Mouse (Mus musculus) liver, embryonic 15.5 days (tissue): ENCODE measurements around the gene Psg22. TPM values are rescaled to one million over a fixed set of nuclear protein-coding genes. Genes with fewer than 3 reads are reported as not detected.
"Not testable (repeated sequence)": the region's sequence is repeated elsewhere in the genome, so short reads cannot be mapped to it uniquely, and the experiment has no call there.

ENCODE experiments used
- ATAC-seq: fragments of 200-750 bp; cut with Nextera tagmentation; 2 replicates; pipeline ENCODE4 v1.8.0; 2017; ENCODE audit warnings: moderate number of reproducible peaks, mild to moderate bottlenecking, moderate library complexity; ENCODE audit not compliant: insufficient read depth
- H3K27ac ChIP-seq: fragments of 300-500 bp; sonication (generic); replicated peaks from 2 replicates; pipeline ENCODE4 v1.5.1; 2015; ENCODE audit warnings: mild to moderate bottlenecking, inconsistent platforms
- H3K27me3 ChIP-seq: fragments of 300-500 bp; sonication (generic); 2 replicates; pipeline ENCODE4 v1.6.1; 2015; ENCODE audit warnings: mild to moderate bottlenecking, inconsistent platforms
- H3K36me3 ChIP-seq: fragments of 300-500 bp; sonication (generic); replicated peaks from 2 replicates; pipeline ENCODE4 v1.6.1; 2015; ENCODE audit warnings: moderate library complexity, mild to moderate bottlenecking, inconsistent platforms
- H3K4me1 ChIP-seq: fragments of 300-500 bp; sonication (generic); replicated peaks from 2 replicates; pipeline ENCODE4 v1.6.1; 2015; ENCODE audit warnings: inconsistent platforms
- H3K4me2 ChIP-seq: fragments of 300-500 bp; sonication (generic); 2 replicates; pipeline ENCODE4 v1.6.1; 2015; ENCODE audit warnings: moderate library complexity, mild to moderate bottlenecking, inconsistent platforms
- H3K4me3 ChIP-seq: fragments of 300-500 bp; sonication (generic); replicated peaks from 2 replicates; pipeline ENCODE4 v1.5.1; 2015; ENCODE audit warnings: mild to moderate bottlenecking, inconsistent platforms
- H3K9ac ChIP-seq: fragments of 300-500 bp; sonication (generic); 2 replicates; pipeline ENCODE4 v1.6.1; 2015; ENCODE audit warnings: moderate library complexity, mild to moderate bottlenecking, inconsistent platforms
- H3K9me3 ChIP-seq: fragments of 300-500 bp; sonication (generic); replicated peaks from 2 replicates; pipeline ENCODE4 v1.6.1; 2016; ENCODE audit warnings: inconsistent platforms
- WGBS: fragments of 180-500 bp; shearing (Covaris S2); methylation state at CpG from one replicate; pipeline ENCODE4 v1.1.7; 2015; ENCODE audit warnings: mixed read lengths; ENCODE audit not compliant: insufficient replicate concordance; 5-methylcytosine and 5-hydroxymethylcytosine counted together
- polyA plus RNA-seq: library from polyadenylated mRNA; unstranded; fragments of >200 nt; fragmentation: Nextera tagmentation; extraction: Ambion mirVana; gene quantifications from 2 replicates; pipeline ENCODE4 v1.2.1, GENCODE M21; 2015

Gene Psg22
- 0.07 and 0.16 TPM in 2 replicates for polyA plus RNA-seq

- Histone ChIP-seq H3K9ac (no peak within 1 kb of the TSS), H3K27me3 (no peaks in the 10 kb centered on the region), H3K4me3 (no peak within 1 kb of the TSS), H3K36me3 (no peaks in the 10 kb centered on the region), H3K9me3 (no peaks in the 10 kb centered on the region), H3K4me1 (no peaks in the 10 kb centered on the region), H3K4me2 (no peak within 1 kb of the TSS), H3K27ac (no peak within 1 kb of the TSS)
- WGBS = 17% methylated on average over 2 of the region's 2 CpGs
- no peak for ATAC-seq
Observed at GRCm38 (mm10) chr7:18717790-18718189, at the start of gene Psg22. TSS of gene Psg22 (plus strand) at chr7:18718090.

GRCm38 (mm10) chr7:18679772-18680171, 38.1 kb upstream of the Psg22 start:
- no peaks in the 10 kb centered on the region for H3K9me3 ChIP-seq
- no peaks in the 10 kb centered on the region for H3K27me3 ChIP-seq
- H3K4me2 ChIP-seq = no peak overlapping the region
- H3K4me1 ChIP-seq = no peaks in the 10 kb centered on the region
- no peak overlapping the region for H3K27ac ChIP-seq
- no peak overlapping the region for H3K9ac ChIP-seq
- 23% methylated on average over 2 of the region's 2 CpGs for WGBS
- ATAC-seq = no peak
- no peak overlapping the region for H3K4me3 ChIP-seq
- no peaks in the 10 kb centered on the region for H3K36me3 ChIP-seq

GRCm38 (mm10) chr7:18685586-18685985, 32.3 kb upstream of the Psg22 start:
- H3K4me3 ChIP-seq = no peak overlapping the region
- H3K9ac ChIP-seq = no peak overlapping the region
- no peaks in the 10 kb centered on the region for H3K4me1 ChIP-seq
- H3K9me3 ChIP-seq = no peaks in the 10 kb centered on the region
- no peaks in the 10 kb centered on the region for H3K27me3 ChIP-seq
- H3K4me2 ChIP-seq = no peak overlapping the region
- no peak for ATAC-seq
- no peaks in the 10 kb centered on the region for H3K36me3 ChIP-seq
- no peak overlapping the region for H3K27ac ChIP-seq

GRCm38 (mm10) chr7:18686085-18686484, 31.8 kb upstream of the Psg22 start, which contains the start of gene Psg20:
TSS of gene Psg20 (minus strand) at chr7:18686185.
- Histone ChIP-seq H3K36me3 (no peaks in the 10 kb centered on the region), H3K9ac (no peak within 1 kb of the TSS), H3K4me1 (no peaks in the 10 kb centered on the region), H3K4me3 (no peak within 1 kb of the TSS), H3K27ac (no peak within 1 kb of the TSS), H3K9me3 (no peaks in the 10 kb centered on the region), H3K27me3 (no peaks in the 10 kb centered on the region), H3K4me2 (no peak within 1 kb of the TSS)
- whole genome bisulfite sequencing = 42% methylated on average over 2 of the region's 2 CpGs
- no peak for ATAC-seq

- H3K27ac ChIP-seq, H3K27me3 ChIP-seq, H3K9ac ChIP-seq, H3K4me3 ChIP-seq, ATAC-seq, H3K4me1 ChIP-seq, H3K9me3 ChIP-seq, H3K4me2 ChIP-seq, H3K36me3 ChIP-seq: not testable (repeated sequence)
- WGBS = 60% methylated on average over 4 of the region's 4 CpGs
Observed at GRCm38 (mm10) chr7:18710331-18710730, 7.6 kb upstream of the Psg22 start.

- no peaks in the 10 kb centered on the region for H3K27me3 ChIP-seq
- H3K4me3 ChIP-seq = no peak overlapping the region
- no peak overlapping the region for H3K27ac ChIP-seq
- ATAC-seq = no peak
- H3K9me3 ChIP-seq = no peaks in the 10 kb centered on the region
- WGBS = 44% methylated on average over 1 of the region's 1 CpGs
- H3K4me2 ChIP-seq = no peak overlapping the region
- no peaks in the 10 kb centered on the region for H3K4me1 ChIP-seq
- no peak overlapping the region for H3K9ac ChIP-seq
- H3K36me3 ChIP-seq = no peaks in the 10 kb centered on the region
Observed at GRCm38 (mm10) chr7:18710846-18711245, 7.0 kb upstream of the Psg22 start.

GRCm38 (mm10) chr7:18715546-18715945, 2.3 kb upstream of the Psg22 start:
- Histone ChIP-seq H3K27me3 (no peaks in the 10 kb centered on the region), H3K4me1 (no peaks in the 10 kb centered on the region), H3K27ac (no peak overlapping the region), H3K9ac (no peak overlapping the region), H3K4me3 (no peak overlapping the region), H3K4me2 (no peak overlapping the region), H3K36me3 (no peaks in the 10 kb centered on the region), H3K9me3 (no peaks in the 10 kb centered on the region)
- no peak for ATAC-seq
- 42% methylated on average over 4 of the region's 4 CpGs for WGBS

- Histone ChIP-seq H3K9ac (no peak overlapping the region), H3K4me1 (no peaks in the 10 kb centered on the region), H3K9me3 (no peaks in the 10 kb centered on the region), H3K36me3 (no peaks in the 10 kb centered on the region), H3K27ac (no peak overlapping the region), H3K4me3 (no peak overlapping the region), H3K4me2 (no peak overlapping the region), H3K27me3 (no peaks in the 10 kb centered on the region)
- 54% methylated on average over 6 of the region's 6 CpGs for WGBS
- no peak for ATAC-seq
Observed at GRCm38 (mm10) chr7:18724001-18724400, 6.1 kb downstream of the Psg22 start.

- not testable (repeated sequence) for ATAC-seq, H3K9ac ChIP-seq, H3K36me3 ChIP-seq, H3K9me3 ChIP-seq, H3K27me3 ChIP-seq, H3K4me2 ChIP-seq, H3K4me1 ChIP-seq, H3K27ac ChIP-seq, H3K4me3 ChIP-seq
Observed at GRCm38 (mm10) chr7:18725931-18726330, 8.0 kb downstream of the Psg22 start.

- Histone ChIP-seq H3K4me1 (no peaks in the 10 kb centered on the region), H3K36me3 (no peaks in the 10 kb centered on the region), H3K4me2 (no peak overlapping the region), H3K27me3 (no peaks in the 10 kb centered on the region), H3K9me3 (no peaks in the 10 kb centered on the region), H3K9ac (no peak overlapping the region), H3K4me3 (no peak overlapping the region), H3K27ac (no peak overlapping the region)
- WGBS = 23% methylated on average over 1 of the region's 1 CpGs
- no peak for ATAC-seq
Observed at GRCm38 (mm10) chr7:18728391-18728790, 10.5 kb downstream of the Psg22 start.

GRCm38 (mm10) chr7:18733111-18733510, 15.2 kb downstream of the Psg22 start:
- Histone ChIP-seq H3K4me3 (no peak overlapping the region), H3K27me3 (no peaks in the 10 kb centered on the region), H3K4me2 (no peak overlapping the region), H3K36me3 (no peaks in the 10 kb centered on the region), H3K27ac (no peak overlapping the region), H3K9me3 (no peaks in the 10 kb centered on the region), H3K9ac (no peak overlapping the region), H3K4me1 (no peaks in the 10 kb centered on the region)
- ATAC-seq = no peak

GRCm38 (mm10) chr7:18734451-18734850, 16.6 kb downstream of the Psg22 start:
- Histone ChIP-seq H3K9me3 (no peaks in the 10 kb centered on the region), H3K27ac (no peak overlapping the region), H3K4me2 (no peak overlapping the region), H3K4me3 (no peak overlapping the region), H3K9ac (no peak overlapping the region), H3K27me3 (no peaks in the 10 kb centered on the region), H3K4me1 (no peaks in the 10 kb centered on the region), H3K36me3 (no peaks in the 10 kb centered on the region)
- 73% methylated on average over 1 of the region's 1 CpGs for WGBS
- no peak for ATAC-seq
